Mouse (Mus musculus): ENCODE measurements around the gene Sntb2.

- TF ChIP-seq CTCF (conservative IDR thresholded peaks at IDR 0.05 in 1 of 2, IDR thresholded peaks at IDR 0.05 in 1 of 2; ENCODE audit: low read depth in 2 of 2, low read length in 2 of 2) (no peak), E2F4 (IDR thresholded peaks at IDR 0.05; ENCODE audit: insufficient replicate concordance, low read depth, low read length) (no peak), USF2 (conservative IDR thresholded peaks at IDR 0.05; ENCODE audit: low read depth, low read length) (no peak), RCOR1 (conservative IDR thresholded peaks at IDR 0.05; ENCODE audit: low read depth, low read length) (no peak), POLR2A (IDR thresholded peaks at IDR 0.05; ENCODE audit: low read depth, low read length) (no peak), PAX5 (IDR thresholded peaks at IDR 0.05; ENCODE audit: low read length) (no peak)
Observed at GRCm38 (mm10) chr8:106969964-106970363, 34.4 kb downstream of the Sntb2 start.

All from CH12.LX (cell line).